33 mouse cellular contexts compared by ENCODE assay signal in the genomic region with DNA sequence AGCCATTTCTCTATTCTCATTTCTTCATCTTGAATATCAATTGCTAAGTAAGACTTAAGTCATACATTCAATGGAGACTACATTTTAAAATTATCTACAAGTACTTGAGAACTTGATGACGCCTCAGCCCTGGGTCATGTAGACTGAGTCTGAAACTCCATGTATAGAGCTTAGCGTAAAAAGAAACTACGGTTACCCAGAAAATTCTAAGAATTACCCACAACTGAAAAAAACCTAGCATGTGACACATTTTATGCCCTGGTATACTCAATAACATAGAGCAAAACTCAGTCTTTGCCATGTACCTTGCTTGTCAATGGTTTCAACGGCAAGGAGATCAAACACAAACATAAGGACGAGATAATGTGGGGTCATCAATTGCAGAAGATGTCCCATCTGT. TPM values are rescaled to one million over a fixed set of nuclear protein-coding genes. Genes with fewer than 3 reads are reported as not detected.
"Had no signal": no experiment of that assay in that cellular context is flagged by ENCODE, and none has a peak within 500 bp of the region (broad histone marks: within the 10 kb centered on the region; RNA-seq: fewer than 3 reads in every experiment).

Gm17490 (minus strand) TSS at position 375 of the 400 bp plus-strand sequence.

- ATAC-seq: hindbrain, postnatal 0 days; intestine, embryonic 16.5 days had no signal

- H3K27me3 ChIP-seq: heart, embryonic 13.5 days; heart, embryonic 15.5 days; hindbrain, embryonic 13.5 days; hindbrain, embryonic 15.5 days; kidney, embryonic 15.5 days; limb, embryonic 12.5 days; liver, embryonic 13.5 days; liver, embryonic 15.5 days had no signal

- H3K4me1 ChIP-seq: heart, embryonic 13.5 days; heart, embryonic 15.5 days; hindbrain, embryonic 13.5 days; hindbrain, embryonic 15.5 days; kidney, embryonic 15.5 days; limb, embryonic 10.5 days; limb, embryonic 12.5 days; liver, embryonic 13.5 days; liver, embryonic 15.5 days had no signal

- H3K9ac ChIP-seq: heart, embryonic 13.5 days; heart, embryonic 15.5 days; hindbrain, embryonic 13.5 days; hindbrain, embryonic 15.5 days; kidney, embryonic 15.5 days; limb, embryonic 12.5 days; liver, embryonic 13.5 days; liver, embryonic 15.5 days had no signal

- H3K27ac ChIP-seq: heart, adult 2 months; heart, embryonic 13.5 days; heart, embryonic 15.5 days; hindbrain, embryonic 13.5 days; hindbrain, embryonic 15.5 days; hindbrain, postnatal 0 days; kidney, embryonic 15.5 days; kidney, postnatal 0 days; left cerebral cortex, adult 2 months; limb, embryonic 10.5 days; limb, embryonic 12.5 days; liver, embryonic 13.5 days; liver, embryonic 15.5 days had no signal

- H3K36me3 ChIP-seq: heart, embryonic 13.5 days; heart, embryonic 15.5 days; hindbrain, embryonic 13.5 days; hindbrain, embryonic 15.5 days; kidney, embryonic 15.5 days; limb, embryonic 10.5 days; limb, embryonic 12.5 days; liver, embryonic 13.5 days; liver, embryonic 15.5 days had no signal

- DNase-seq: gastrocnemius, postnatal 14 days; gastrocnemius, postnatal 36 days; heart, adult 11 months; heart, adult 2 months; heart, postnatal 14 days; heart, postnatal 36 days; kidney, adult 11 months; kidney, adult 2 months; kidney, adult 9 months; kidney, postnatal 14 days; kidney, postnatal 36 days; liver; liver, embryonic 13.5 days had no signal

- H3K4me3 ChIP-seq: heart, adult 2 months; heart, embryonic 13.5 days; heart, embryonic 15.5 days; hindbrain, embryonic 13.5 days; hindbrain, embryonic 15.5 days; kidney, embryonic 15.5 days; left cerebral cortex, adult 2 months; limb, embryonic 10.5 days; limb, embryonic 12.5 days; liver, embryonic 13.5 days; liver, embryonic 15.5 days had no signal

- H3K4me2 ChIP-seq: heart, embryonic 11.5 days; heart, embryonic 13.5 days; heart, embryonic 15.5 days; hindbrain, embryonic 13.5 days; hindbrain, embryonic 15.5 days; kidney, embryonic 15.5 days; limb, embryonic 12.5 days; liver, embryonic 11.5 days; liver, embryonic 13.5 days; liver, embryonic 15.5 days had no signal

- H3K9me3 ChIP-seq: heart, embryonic 13.5 days; heart, embryonic 15.5 days; hindbrain, embryonic 13.5 days; hindbrain, embryonic 15.5 days; kidney, embryonic 15.5 days; limb, embryonic 10.5 days; limb, embryonic 12.5 days; liver, embryonic 13.5 days; liver, embryonic 15.5 days had no signal

RNA-seq across cellular contexts. Expression of gene Gm17490, which starts in this region (rescaled TPM):
- polyA plus RNA-seq: gonadal fat pad, adult 2 months; heart, adult 2 months; heart, embryonic 11.5 days; heart, embryonic 13.5 days; heart, embryonic 15.5 days; heart, postnatal 0 days; hindbrain, embryonic 11.5 days; hindbrain, embryonic 13.5 days; hindbrain, embryonic 15.5 days; hindbrain, postnatal 0 days; intestine, embryonic 14.5 days; intestine, embryonic 16.5 days; kidney, adult 2 months; kidney, embryonic 15.5 days; kidney, postnatal 0 days; large intestine, adult 2 months; limb, embryonic 10.5 days; limb, embryonic 12.5 days; limb, embryonic 14.5 days; liver, embryonic 11.5 days; liver, embryonic 13.5 days; liver, embryonic 15.5 days had no signal
